Mouse (Mus musculus) stomach, postnatal 0 days (tissue): ENCODE measurements around the gene Rrp36.

Experiments
- CTCF ChIP-seq: IDR thresholded peaks from 2 replicates; pipeline ENCODE4 v1.5.1; 2016; ENCODE audit warnings: antibody characterized with exemption, low read depth, mild to moderate bottlenecking, moderate library complexity
- EP300 ChIP-seq: optimal IDR thresholded peaks from 2 replicates; pipeline ENCODE3; 2016; ENCODE audit warnings: antibody characterized with exemption

DNA sequence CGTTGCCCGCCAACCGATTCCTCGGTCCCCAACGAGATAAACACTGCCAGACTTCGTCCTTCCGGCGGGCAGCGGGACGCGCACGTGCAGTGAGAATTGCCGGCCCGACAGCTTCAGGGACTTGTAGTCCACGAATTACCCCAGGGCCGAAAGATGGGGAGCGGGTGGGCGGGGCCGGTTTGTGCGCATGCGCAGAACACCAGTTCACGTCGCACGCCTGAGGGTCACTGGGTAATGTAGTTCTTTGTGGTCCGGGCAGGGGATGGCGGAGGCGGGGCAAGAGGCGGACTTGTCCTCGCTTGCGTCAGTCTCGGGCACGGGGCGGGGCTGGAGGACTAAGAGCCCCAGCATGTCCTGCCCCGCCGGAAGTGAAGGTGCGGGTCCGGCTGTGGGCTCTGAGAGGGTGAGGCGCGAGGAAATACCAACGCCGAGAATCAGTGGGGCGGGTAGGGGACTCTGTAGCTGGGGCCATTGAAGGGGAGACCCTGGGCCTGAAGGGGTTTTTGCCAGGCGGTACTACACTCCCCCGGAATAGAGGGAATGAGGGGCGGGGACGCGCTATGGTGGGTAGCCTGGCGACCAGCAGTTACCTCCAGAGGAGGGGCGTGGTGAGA is 6.7 kb upstream of the Rrp36 start, which contains the start of gene Klhdc3:
- TF ChIP-seq CTCF (peak; percentile 6; the same call in 1 of the 2 replicates), EP300 (no peak)
